Mouse (Mus musculus) lung, postnatal 25 days (tissue): ENCODE measurements around the gene Kirrel2.

Experiments
- DNase-seq: peaks from one replicate; pipeline ENCODE4 v3.0.0; 2022; ENCODE audit warnings: low spot score

Kirrel2 gene

GRCm38 (mm10) chr7:30450241-30450640, 7.2 kb downstream of the Kirrel2 start:
- DNase-seq: no peak

- DNase-seq: peak; percentile 25
These were observed 12.3 kb downstream of the Kirrel2 start, which contains the start of gene Aplp1 for GRCm38 (mm10) chr7:30444971-30445751. Gene Aplp1 (minus strand): TSS chr7:30445535.

- no peak for DNase-seq
These were observed 13.1 kb downstream of the Kirrel2 start for GRCm38 (mm10) chr7:30444154-30444970.

GRCm38 (mm10) chr7:30443696-30444095, 13.8 kb downstream of the Kirrel2 start:
- no peak for DNase-seq

- no peak for DNase-seq
These were observed 16.8 kb downstream of the Kirrel2 start for GRCm38 (mm10) chr7:30440697-30441096.

GRCm38 (mm10) chr7:30439734-30440133, 17.8 kb downstream of the Kirrel2 start:
- no peak for DNase-seq

GRCm38 (mm10) chr7:30436879-30437278, 20.6 kb downstream of the Kirrel2 start:
- DNase-seq: no peak

GRCm38 (mm10) chr7:30435156-30435555, 22.3 kb downstream of the Kirrel2 start:
- no peak for DNase-seq

GRCm38 (mm10) chr7:30434701-30435100, 22.8 kb downstream of the Kirrel2 start:
- DNase-seq: no peak

- DNase-seq: no peak
These were observed 23.3 kb downstream of the Kirrel2 start for GRCm38 (mm10) chr7:30434238-30434637.

GRCm38 (mm10) chr7:30431793-30432192, 25.7 kb downstream of the Kirrel2 start:
- peak; percentile 55 for DNase-seq

GRCm38 (mm10) chr7:30430191-30430590, 27.3 kb downstream of the Kirrel2 start:
- no peak for DNase-seq

GRCm38 (mm10) chr7:30429327-30429726, 28.2 kb downstream of the Kirrel2 start:
- no peak for DNase-seq

GRCm38 (mm10) chr7:30423071-30423641, 34.3 kb downstream of the Kirrel2 start:
- peak; percentile 47 for DNase-seq

GRCm38 (mm10) chr7:30422560-30422959, 34.9 kb downstream of the Kirrel2 start:
- DNase-seq: no peak

- peak; percentile 91 for DNase-seq
These were observed 35.5 kb downstream of the Kirrel2 start for GRCm38 (mm10) chr7:30421890-30422435.

GRCm38 (mm10) chr7:30421175-30421889, 36.2 kb downstream of the Kirrel2 start, which contains the start of gene Nfkbid:
Gene Nfkbid (plus strand): TSS chr7:30421732.
- DNase-seq: peak; percentile 80

- DNase-seq: no peak
These were observed 36.8 kb downstream of the Kirrel2 start for GRCm38 (mm10) chr7:30420673-30421072.

- DNase-seq: no peak
These were observed 37.7 kb downstream of the Kirrel2 start, which contains the start of gene Hcst for GRCm38 (mm10) chr7:30419561-30420499. Gene Hcst (minus strand): TSS chr7:30419854.

GRCm38 (mm10) chr7:30417856-30418255, 39.6 kb downstream of the Kirrel2 start:
- no peak for DNase-seq
